Mouse (Mus musculus): ENCODE data around the gene Eif3b. TPM values are rescaled to one million over a fixed set of nuclear protein-coding genes. Genes with fewer than 3 reads are reported as not detected.
"Not testable (repeated sequence)": the region's sequence is repeated elsewhere in the genome, so short reads cannot be mapped to it uniquely, and the experiment has no call there.

Eif3b gene
- total RNA-seq, 2 experiments from 2014 or later, result 105 to 110 TPM

DNA sequence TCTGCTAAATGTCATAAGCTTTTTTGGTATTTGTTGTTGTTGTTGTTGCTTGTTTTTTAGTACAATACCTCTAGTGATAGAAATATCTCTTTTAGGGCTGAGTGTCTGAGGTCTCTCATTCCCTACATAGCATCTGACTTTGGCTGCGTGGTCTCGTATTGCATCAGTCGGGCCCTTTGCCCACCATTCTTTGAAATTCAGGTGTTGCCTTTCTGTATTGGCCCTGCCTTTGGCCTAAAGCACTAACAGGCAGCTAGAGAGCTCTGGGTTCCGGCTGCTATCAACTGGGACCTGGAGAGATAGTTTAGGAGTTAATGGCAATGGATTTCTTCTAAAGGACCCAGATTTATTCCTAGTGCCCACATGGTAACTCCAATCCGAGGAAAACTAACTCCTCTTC lies 27.1 kb upstream of the Eif3b start:
- DNase-seq (ENCODE audit: low spot score in 2 of 2), result no peak

DNA sequence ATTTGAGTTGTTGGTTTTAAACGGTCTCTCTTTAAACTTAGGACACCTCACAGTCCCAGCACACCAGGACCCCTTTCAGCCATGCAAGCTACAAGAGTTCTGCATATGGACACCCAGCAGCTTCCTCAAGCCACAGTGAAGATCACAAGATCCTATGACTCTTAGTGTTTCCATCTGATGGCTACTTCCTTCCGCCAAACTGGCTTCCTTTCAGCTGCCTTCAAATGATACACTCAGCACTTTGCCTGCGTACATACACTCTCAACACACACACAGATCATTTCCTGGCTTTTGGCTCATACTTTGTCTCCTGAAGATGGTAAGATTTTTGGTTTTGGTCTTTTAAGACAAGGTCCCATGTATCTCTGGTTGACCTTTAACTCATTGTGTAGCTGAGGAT lies 26.4 kb upstream of the Eif3b start:
- no peak for DNase-seq (ENCODE audit: low spot score in 2 of 2)

DNA sequence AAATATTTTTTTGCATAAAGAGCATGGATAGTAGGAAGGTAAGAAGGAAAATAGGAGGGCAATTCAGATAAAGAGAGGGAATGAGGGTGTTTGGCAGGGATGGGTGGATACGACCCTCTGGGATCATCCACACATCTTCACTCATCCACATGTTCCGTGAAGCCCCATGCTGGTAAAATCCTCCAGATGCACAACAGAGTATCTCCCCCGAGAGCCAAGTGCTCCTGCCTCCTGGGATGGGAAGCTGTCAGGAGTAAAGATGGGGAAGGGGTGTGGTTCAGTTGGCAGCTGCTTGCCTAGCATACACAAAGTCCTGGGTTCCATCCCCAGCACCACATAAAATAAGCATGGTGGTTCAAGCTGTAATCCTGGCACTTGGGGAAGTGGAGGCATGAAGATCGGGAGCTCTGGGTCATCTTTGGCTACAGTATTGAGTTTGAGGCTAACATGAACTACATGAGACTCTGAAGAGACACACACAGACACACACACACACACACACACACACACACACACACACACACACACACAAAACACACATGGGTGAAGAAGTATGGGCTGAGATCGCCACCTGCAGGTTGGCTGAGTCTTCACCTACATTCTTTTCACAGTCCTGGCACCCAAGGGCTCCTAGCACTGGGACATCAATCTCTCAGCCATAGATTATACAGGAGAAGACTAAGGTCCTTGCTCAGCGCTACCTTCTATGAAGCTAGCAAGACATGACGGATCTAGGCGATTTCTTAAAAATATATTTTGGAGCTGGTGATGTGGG lies 22.8 kb upstream of the Eif3b start:
- no peak for DNase-seq (ENCODE audit: low spot score in 2 of 2)

DNA sequence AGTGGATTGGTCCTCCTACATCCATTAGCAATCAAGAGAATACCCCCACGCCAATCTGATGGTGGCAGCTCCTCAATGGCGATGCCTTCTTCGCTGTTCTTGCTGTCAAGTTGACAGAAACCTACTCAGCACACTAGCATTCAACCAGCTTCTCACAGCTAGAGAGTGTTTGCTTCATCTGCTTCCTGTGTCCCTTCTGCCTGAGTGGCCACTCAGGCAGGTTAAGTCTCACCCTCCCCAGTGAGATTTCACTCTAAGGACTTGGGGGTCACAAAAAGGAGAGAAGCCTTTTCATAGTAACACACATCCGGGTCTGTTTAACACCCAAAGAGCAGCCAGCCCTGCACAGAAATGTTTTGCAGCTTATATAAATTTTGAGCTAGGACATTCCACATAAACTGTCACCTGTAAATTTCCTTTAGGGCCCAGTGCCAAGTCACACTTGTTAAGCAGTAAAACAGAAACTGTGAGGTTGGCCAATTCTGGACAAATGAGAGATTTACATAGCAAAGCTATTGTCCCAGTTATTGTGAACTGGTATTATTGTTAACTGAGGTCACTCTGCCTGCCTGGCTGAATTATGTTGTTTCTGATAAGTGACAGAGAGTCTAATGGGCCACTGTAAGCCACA lies 16.4 kb upstream of the Eif3b start:
- DNase-seq (ENCODE audit: low spot score in 2 of 2), result no peak

DNA sequence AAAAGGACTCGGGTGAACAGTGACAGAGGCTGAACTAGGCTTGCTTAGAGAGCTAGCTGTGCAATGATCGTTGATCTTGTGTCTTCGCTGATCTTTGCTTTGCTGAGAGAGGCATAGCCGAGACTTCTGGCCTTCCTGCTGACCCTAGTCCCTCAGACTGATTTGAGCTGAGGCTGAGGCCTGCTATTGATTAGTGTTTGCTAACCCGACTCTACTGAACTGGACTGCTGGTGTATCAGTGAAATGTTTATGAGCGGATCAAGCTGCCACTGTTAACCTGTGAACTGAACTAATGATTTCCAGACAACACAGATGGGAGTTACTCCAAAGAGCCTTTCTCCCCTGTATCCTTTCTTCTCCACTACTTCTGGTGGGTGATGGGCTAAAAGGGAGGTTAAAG lies 14.0 kb upstream of the Eif3b start:
- no peak for DNase-seq (ENCODE audit: low spot score in 2 of 2)

DNA sequence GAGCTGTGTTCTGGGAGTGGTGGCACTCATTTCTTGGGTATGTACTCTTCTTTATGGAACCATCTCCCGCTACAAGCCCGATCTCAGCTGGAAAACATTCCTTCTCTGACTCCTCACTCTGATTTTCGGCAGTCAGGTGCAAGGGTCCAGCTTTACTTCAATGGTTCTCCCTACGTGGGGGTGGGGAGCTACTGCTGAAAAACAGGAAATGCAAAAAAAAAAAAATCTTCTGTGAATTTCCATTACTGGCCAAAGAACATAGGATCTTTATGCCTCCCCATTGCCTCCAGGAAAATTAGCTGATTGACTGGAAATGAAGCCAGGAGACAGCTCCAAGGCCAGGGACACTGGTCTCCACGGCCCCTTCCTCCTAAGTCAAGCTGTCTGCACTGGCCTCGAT lies 12.5 kb upstream of the Eif3b start:
- DNase-seq (ENCODE audit: low spot score in 2 of 2), result no peak

DNA sequence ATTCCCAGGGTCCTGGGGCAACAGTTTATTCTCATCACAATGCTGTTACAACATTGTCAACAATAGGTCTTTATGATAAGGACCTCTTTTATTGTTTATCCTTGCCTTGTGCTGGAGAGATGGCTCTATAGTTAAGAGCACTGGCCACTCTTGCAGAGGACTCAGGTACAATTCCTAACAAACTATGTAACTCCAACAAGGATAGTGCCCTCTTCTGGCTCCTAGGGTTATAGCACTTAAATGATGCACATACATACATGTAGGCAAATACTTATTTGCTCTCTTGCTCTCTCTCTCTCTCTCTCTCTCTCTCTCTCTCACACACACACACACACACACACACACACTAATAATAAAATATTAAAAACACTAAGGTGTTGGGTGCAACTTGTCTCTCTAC lies 10.3 kb upstream of the Eif3b start:
- DNase-seq (ENCODE audit: low spot score in 2 of 2), result no peak

DNA sequence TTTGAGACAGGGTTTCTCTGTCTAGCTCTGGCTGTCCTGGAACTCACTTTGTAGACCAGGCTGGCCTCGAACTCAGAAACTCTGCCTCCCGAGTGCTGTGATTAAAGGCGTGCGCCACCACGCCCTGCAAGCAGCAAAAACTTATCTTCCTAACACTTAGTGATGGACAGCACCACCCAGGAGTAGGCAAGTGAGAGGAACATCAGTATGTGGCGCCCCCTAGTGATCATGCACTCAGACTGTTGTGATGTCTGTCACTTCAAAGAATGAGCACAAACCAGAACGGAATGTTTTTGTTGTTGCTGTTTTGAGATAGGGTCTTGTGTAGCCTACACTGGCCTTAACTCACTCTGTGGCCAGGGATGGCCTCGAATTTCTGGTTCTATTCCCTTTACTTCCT lies 7.8 kb upstream of the Eif3b start:
- DNase-seq (ENCODE audit: low spot score in 2 of 2), result peak; percentile 47 to 67

DNA sequence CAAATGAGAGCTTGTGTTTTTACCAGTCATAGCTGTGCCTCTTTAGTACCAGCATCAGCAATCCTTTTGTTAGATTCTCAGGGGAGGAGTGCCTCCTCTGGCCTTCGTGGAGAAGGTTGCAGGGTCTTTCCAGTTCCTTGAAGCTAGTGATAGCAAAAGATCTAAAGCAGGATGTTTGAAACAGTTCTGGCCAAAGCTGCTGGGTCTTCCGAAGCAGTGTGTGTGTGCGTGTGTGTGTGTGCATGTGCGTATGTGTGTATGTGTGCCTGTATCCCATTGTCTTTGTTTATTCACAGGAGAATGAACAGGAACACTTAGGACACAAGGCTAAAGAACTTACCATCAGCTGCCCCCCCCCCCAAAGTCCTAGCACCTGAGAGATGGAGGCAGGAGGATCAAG lies 4.5 kb upstream of the Eif3b start:
- no peak for DNase-seq (ENCODE audit: low spot score in 2 of 2)

DNA sequence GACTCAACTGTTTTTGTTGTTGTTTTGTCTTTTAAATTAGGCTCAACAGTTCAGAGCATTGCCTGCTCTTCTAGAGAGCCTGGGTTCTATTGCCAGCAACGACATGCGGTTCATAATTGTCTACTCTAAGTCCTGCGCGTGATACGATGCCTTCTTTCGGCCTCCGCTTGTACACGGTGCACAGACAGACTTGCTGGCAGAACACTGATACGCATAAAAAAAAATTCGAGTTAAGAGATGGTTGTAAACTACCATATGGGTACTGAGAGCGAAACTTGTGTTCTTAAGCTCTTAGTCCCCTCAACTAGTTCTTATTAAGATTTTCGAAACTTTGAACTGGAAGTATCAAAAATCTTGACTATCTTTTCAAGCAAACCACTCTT lies 1.0 kb upstream of the Eif3b start:
- no peak for DNase-seq (ENCODE audit: low spot score in 2 of 2)

DNA sequence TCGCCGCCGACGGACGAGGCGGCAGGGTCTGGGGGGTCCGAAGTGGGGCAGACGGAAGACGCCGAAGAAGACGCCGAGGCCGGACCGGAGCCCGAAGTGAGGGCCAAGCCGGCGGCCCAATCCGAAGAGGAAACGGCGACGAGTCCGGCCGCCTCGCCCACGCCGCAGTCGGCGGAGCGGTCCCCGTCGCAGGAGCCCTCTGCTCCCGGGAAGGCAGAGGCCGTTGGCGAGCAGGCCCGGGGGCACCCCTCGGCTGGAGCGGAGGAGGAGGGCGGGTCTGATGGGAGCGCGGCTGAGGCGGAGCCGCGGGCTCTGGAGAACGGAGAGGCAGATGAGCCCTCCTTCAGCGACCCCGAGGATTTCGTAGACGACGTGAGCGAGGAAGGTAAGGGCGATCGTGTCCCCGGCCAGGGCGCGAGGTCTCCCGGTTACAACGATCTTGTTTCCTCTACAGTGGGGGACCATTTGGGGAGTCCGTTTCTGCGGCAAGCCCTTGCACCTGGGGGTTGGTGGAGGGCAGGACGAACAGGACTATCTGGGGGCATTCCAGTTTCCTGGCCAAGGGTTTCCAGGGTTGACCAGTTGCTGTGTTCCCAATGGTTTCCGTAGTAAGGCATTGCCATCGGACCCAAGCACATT lies 433 bp downstream of the Eif3b start:
- DNase-seq (ENCODE audit: low spot score in 2 of 2), result peak in 1 of 2 experiments; percentile 28

DNA sequence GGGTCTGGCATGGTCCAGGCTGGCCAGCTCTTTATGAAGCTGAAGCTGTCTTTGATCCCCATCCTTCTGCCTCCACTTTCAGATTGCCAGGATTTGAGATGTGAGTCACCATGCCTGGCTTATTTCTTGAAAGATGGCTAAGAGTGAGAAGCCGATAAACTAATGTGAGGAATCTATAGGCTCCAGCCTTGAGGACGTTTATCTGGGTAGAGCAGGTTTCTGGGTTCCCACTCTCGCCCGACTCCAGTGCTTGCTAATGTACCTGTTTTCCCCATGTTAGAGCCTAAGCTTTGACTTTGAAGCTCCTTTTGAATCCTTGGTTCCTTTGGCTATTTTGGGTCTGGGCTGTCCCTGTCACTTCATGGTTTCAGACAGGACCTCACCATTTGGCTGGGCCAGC lies 1.5 kb downstream of the Eif3b start:
- no peak for DNase-seq (ENCODE audit: low spot score in 2 of 2)

DNA sequence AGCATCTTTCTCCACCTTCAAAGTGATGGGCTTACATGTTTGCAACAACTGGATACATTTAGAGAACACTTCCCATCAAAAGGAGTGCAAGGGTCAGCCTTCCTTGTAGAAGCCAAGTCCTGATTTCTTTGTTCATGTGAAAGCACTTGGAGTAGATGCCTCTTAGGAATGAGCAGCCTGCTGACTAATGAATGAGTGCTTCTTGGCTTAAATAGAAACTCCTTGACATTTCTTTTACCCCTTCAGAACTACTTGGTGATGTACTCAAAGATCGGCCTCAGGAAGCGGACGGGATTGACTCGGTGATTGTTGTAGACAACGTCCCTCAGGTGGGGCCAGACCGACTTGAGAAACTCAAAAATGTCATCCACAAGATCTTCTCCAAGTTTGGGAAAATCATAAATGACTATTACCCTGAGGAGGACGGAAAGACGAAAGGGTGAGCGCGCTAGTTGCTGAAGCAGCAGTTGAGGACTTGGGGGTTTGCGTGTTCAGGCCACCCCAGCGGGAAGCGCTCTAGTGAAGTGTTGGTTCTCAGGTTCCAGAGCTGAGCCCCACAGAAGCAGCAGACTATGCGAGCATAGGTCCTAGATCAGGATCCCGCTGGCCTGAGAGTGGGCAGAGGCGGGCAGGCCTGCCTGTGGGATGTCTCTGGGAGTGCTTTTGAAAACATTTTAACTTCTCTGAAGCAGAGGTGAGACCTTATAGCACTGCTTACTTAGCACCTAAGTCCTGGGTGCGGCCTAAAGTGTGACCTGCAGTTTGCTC lies 6.1 kb downstream of the Eif3b start:
- DNase-seq (ENCODE audit: low spot score in 2 of 2), result no peak

DNA sequence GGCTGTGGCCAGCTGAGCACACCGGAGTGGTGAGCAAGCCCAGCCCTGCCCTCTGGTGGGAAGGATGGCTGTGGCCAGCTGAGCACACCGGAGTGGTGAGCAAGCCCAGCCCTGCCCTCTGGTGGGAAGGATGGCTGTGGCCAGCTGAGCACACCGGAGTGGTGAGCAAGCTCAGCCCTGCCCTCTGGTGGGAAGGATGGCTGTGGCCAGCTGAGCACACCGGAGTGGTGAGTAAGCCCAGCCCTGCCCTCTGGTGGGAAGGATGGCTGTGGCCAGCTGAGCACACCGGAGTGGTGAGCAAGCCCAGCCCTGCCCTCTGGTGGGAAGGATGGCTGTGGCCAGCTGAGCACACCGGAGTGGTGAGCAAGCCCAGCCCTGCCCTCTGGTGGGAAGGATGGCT lies 20.0 kb downstream of the Eif3b start:
- DNase-seq (ENCODE audit: low spot score in 2 of 2), result not testable (repeated sequence)

DNA sequence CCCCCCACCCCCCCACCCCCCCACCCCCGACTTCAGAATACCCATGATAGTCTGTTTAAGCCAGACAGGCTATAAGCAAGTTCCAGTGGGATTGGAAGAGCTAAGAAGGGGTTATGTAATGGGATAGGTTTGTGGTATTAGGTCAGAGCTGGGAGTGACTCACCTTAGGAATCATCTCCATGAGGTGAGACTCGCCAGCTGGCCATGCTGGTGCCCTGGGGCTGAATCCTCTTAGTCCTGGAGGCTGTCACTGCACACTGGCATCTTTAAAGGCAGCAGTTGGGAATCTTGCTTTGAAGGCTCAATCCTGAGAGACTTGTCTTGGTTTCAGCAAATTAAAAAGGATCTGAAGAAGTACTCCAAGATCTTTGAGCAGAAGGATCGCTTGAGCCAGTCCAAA lies 22.3 kb downstream of the Eif3b start:
- DNase-seq (ENCODE audit: low spot score in 2 of 2), result no peak

DNA sequence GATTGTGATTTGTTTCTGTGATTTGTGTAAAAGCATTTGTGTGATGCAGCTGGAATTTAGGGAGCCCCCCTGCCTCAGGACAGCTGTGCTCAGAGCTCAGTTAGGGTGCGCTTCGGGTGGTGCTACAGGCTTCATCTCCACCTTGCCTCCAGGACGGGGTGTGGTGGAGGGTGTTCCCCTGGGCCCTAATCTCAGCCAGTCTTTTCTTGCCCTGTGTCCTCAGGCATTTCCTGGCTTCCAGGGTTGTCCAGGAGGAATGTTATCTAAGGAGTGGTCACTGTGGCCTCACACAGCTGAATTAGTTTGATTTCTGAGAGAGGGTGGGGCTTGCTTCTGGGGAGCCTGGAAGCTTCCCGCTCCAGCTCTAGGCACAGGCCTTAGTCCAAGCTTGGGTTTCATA lies 24.9 kb downstream of the Eif3b start:
- DNase-seq (ENCODE audit: low spot score in 2 of 2), result no peak

DNA sequence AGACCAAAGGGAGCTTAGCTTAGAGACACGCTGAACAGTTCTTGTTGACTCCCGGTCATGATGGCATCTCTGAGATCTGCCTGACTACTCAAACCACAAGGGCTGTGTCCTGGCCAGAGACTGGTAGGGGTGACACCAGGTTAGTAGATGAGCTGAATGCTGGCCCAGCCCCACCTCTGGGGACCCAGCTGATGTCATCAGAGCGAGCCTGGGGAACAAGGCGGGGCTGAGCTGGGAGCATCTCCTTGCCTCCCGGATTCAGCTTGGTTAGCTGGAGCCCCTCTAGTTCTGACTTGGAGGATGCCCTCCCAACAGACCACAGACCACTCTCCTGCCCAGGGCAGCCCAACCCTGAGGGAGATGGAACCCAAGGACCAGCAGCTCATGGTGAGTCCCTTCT lies 26.2 kb downstream of the Eif3b start, which contains the start of gene Gm4869:
Gm4869 (plus strand) TSS at position 301 of the 400 bp plus-strand sequence.
- DNase-seq (ENCODE audit: low spot score in 2 of 2), result no peak

DNA sequence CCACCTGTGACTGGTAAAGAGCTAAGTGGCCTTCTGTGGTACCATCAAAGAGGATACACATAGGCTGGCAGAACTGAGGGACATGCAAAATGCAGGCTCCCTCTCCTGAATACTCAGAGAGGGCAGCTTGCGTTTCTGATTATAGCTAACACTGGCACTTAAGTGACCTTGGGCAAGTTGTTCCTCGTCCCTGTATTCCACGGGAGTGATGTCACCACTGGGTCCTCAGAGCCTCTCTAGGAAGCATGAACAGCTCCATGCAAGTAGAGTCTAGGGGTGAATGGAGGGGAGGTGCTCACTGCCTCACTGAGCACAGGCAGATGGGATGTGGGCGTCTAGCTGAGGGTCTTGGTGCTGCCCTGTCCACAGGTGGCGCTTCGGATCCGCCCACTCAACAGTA lies 26.9 kb downstream of the Eif3b start:
- no peak for DNase-seq (ENCODE audit: low spot score in 2 of 2)

DNA sequence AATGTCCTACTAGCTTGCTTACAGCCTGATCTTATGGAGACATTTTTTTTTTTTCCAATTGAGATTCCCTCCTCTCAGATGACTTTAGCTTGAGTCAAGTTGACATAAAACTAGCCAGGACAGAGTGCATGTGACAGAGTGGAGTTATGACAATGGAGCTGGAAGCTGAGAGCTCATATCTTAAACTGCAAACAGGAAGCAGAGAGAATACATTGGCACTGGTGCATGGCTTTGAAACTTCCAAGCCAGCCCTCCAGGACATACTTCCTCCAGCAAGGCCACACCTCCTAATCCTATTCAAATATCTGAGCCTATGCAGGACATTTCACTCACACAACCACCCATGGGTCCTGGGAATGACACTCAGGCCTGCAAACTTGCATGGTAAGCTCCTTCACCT lies 35.4 kb downstream of the Eif3b start:
- DNase-seq (ENCODE audit: low spot score in 2 of 2), result no peak

DNA sequence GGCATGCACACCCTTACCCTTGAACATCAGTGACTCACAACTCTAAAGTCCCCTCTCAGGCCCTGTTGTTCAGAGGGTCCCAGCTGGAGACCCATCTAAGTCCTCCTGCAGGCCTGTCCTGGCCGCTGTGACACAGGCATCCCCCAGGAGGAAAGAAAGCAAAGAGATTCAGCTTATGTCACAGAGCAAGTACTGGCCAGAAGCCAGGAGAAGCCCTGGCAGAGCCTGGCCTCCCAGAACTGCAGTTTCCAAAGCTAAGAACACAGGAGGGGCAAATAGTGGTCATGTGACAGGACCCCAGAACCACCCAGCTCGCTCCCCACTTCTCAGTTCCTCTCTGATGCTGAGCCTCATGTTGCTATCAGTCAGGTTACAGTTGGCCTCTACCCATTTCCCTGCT lies 36.3 kb downstream of the Eif3b start:
- no peak for DNase-seq (ENCODE audit: low spot score in 2 of 2)

DNA sequence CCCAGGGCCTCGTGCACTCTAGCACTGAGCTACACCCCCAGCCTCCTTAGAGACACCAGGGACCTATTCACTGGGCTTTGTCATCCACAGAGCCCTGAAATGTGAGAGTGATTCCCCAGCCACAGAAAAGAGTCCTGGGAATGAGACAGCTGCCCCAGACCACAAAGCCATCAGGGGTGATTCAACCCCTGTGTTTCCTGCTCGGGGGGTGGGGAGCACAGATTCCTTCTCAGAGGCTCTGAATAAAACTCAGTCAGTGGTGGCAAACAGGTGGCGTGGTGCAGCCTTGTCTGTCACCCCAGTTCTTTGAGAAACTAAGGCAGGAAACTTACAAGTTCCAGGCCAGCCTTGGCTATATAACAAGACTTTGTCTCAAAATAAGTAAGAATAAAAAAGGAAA lies 42.3 kb downstream of the Eif3b start:
- DNase-seq (ENCODE audit: low spot score in 2 of 2), result no peak

DNA sequence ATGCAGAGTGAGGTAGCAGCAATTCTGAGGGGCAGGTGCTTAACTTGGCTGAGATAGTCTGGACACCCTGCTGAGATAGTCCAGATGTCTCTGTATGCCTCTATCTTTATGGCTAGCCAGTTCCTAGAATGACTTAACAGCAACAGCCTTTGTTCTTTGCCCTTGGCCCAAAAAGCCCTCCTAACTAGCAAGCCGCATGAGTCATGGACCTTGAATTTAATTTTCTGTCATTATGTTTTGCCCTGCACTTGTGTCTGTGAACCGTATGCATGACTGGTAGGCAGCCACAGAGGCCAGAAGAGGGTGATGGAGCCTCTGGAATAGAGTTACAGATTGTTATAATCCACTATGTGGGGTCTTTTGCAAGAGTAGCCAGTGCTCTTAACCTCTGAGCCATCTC lies 44.0 kb downstream of the Eif3b start:
- not testable (repeated sequence) for DNase-seq (ENCODE audit: low spot score in 2 of 2)

Measured in gastrocnemius, postnatal 4 days (tissue).